Mouse (Mus musculus) lung, adult 2 months (tissue): Measurements from ENCODE around the gene Kif6.

Source experiments
- CTCF ChIP-seq: fragments of 200-500 bp; IDR thresholded peaks from 2 replicates; pipeline ENCODE4 v1.5.1; 2011; ENCODE audit warnings: mild to moderate bottlenecking, low read length, control low read depth; ENCODE audit not compliant: insufficient read depth
- POLR2A ChIP-seq: fragments of 200-500 bp; IDR thresholded peaks from 2 replicates; pipeline ENCODE4 v1.6.1; 2011; ENCODE audit warnings: low read depth, mild to moderate bottlenecking, control low read depth, low read length, borderline replicate concordance; ENCODE audit errors: extremely low read depth

- TF ChIP-seq CTCF (no peak), POLR2A (no peak)
These were observed 287.7 kb downstream of the Kif6 start for GRCm38 (mm10) chr17:49902613-49903012.
